Comparison of ENCODE assay signal across 8 mouse cellular contexts in genomic region chr11:69414421-69415326, GRCm38 (mm10). TPM values are rescaled to one million over a fixed set of nuclear protein-coding genes. Genes with fewer than 3 reads are reported as not detected.
DNase-seq lines count a peak whose midpoint lies in the region; ATAC-seq and TF ChIP-seq lines count a peak whose summit lies in the region.

No protein-coding gene starts in this region.

- H3K4me2 ChIP-seq in forebrain, embryonic 11.5 days (ENCODE audit: low read depth, low read length, severe bottlenecking) = peak overlapping the region; percentile 99
- peak overlapping the region; percentile 98 for H3K4me2 ChIP-seq in limb, embryonic 11.5 days (ENCODE audit: low read depth, severe bottlenecking)

- no peaks in the 10 kb centered on the region for H3K36me3 ChIP-seq in kidney, adult 2 months (ENCODE audit: control insufficient read depth, insufficient read depth, low read length)
- peaks cover 3% of the 10 kb centered on the region; the same call in 1 of the 2 replicates for H3K36me3 ChIP-seq in forebrain, embryonic 11.5 days (ENCODE audit: control insufficient read depth, insufficient read depth, low read length)
- no peaks in the 10 kb centered on the region for H3K36me3 ChIP-seq in limb, embryonic 11.5 days (ENCODE audit: control insufficient read depth, insufficient read depth, low read length)

- H3K27me3 ChIP-seq in kidney, adult 2 months (replicated peaks; ENCODE audit: control insufficient read depth, insufficient read depth, low read length) = no peaks in the 10 kb centered on the region
- H3K27me3 ChIP-seq in forebrain, embryonic 11.5 days (ENCODE audit: control insufficient read depth, insufficient read depth, low read length) = no peaks in the 10 kb centered on the region
- H3K27me3 ChIP-seq in limb, embryonic 11.5 days (ENCODE audit: control insufficient read depth, insufficient read depth, low read length) = no peaks in the 10 kb centered on the region

- no peak for ATAC-seq in forebrain, embryonic 11.5 days (replicated peaks; ENCODE audit: low FRiP score)
- ATAC-seq in limb, embryonic 11.5 days (ENCODE audit: insufficient number of reproducible peaks, low FRiP score, low TSS enrichment, low read depth) = no peak

- no peak overlapping the region for H3K4me3 ChIP-seq in kidney, adult 2 months (ENCODE audit: insufficient read depth, low read depth, low read length)
- peak overlapping the region; percentile 81 for H3K4me3 ChIP-seq in forebrain, embryonic 11.5 days (ENCODE audit: low read depth, low read length)
- H3K4me3 ChIP-seq in limb, embryonic 11.5 days (ENCODE audit: low read depth, low read length) = peak overlapping the region; percentile 70
- H3K4me3 ChIP-seq in olfactory bulb, adult 2 months (ENCODE audit: insufficient read depth, low read depth, low read length) = peak overlapping the region; percentile 52

- peak overlapping the region; percentile 98 for H3K9ac ChIP-seq in forebrain, embryonic 11.5 days (ENCODE audit: low read length)
- peak overlapping the region; percentile 98 for H3K9ac ChIP-seq in limb, embryonic 11.5 days (ENCODE audit: low read length)

- H3K4me1 ChIP-seq in kidney, adult 2 months (ENCODE audit: control insufficient read depth, insufficient read depth, low read length) = peaks cover 34% of the 10 kb centered on the region
- H3K4me1 ChIP-seq in forebrain, embryonic 11.5 days (replicated peaks; ENCODE audit: control insufficient read depth, insufficient read depth, low read length) = peaks cover 39% of the 10 kb centered on the region
- peaks cover 37% of the 10 kb centered on the region for H3K4me1 ChIP-seq in limb, embryonic 11.5 days (ENCODE audit: control insufficient read depth, insufficient read depth, low read length)
- H3K4me1 ChIP-seq in olfactory bulb, adult 2 months (ENCODE audit: control insufficient read depth, insufficient read depth, low read length) = peaks cover 43% of the 10 kb centered on the region

- H3K27ac ChIP-seq in kidney, adult 2 months (ENCODE audit: insufficient read depth, low read depth, low read length) = peak overlapping the region; percentile 14
- peak overlapping the region; percentile 100 for H3K27ac ChIP-seq in forebrain, embryonic 11.5 days (ENCODE audit: low read depth, low read length)
- H3K27ac ChIP-seq in limb, embryonic 11.5 days (replicated peaks; ENCODE audit: low read depth, low read length) = peak overlapping the region; percentile 97
- peak overlapping the region; percentile 48; the same call in 1 of the 2 replicates for H3K27ac ChIP-seq in olfactory bulb, adult 2 months (ENCODE audit: insufficient read depth, low read depth, low read length)

- no peak for TF ChIP-seq POLR2A in kidney, adult 2 months (IDR thresholded peaks at IDR 0.05; ENCODE audit: low read depth, low read length)
- no peak for TF ChIP-seq POLR2A in olfactory bulb, adult 2 months (IDR thresholded peaks at IDR 0.05; ENCODE audit: insufficient read depth, low read depth, low read length)

- H3K9me3 ChIP-seq in forebrain, embryonic 11.5 days (ENCODE audit: control insufficient read depth, low read length) = no peaks in the 10 kb centered on the region
- no peaks in the 10 kb centered on the region for H3K9me3 ChIP-seq in limb, embryonic 11.5 days (ENCODE audit: control insufficient read depth, low read length)

- DNase-seq in kidney, adult 2 months = no peak
- DNase-seq in kidney, adult 8-10 months = no peak
- DNase-seq in MN1 (ENCODE audit: low spot score) = peak; percentile 87
- DNase-seq in forebrain, embryonic 11.5 days (ENCODE audit: low spot score) = no peak
- no peak for DNase-seq in limb, embryonic 11.5 days (ENCODE audit: low spot score)
- no peak for DNase-seq in T-cell, adult 2 months (ENCODE audit: low spot score)
- DNase-seq in adrenal gland, postnatal 4 days (ENCODE audit: low spot score in 2 of 2) = no peak

- WGBS in kidney, adult 2 months = 25% methylated on average over 4 of the region's 4 CpGs
- 14% methylated on average over 4 of the region's 4 CpGs for WGBS in forebrain, embryonic 11.5 days
- WGBS in limb, embryonic 11.5 days = 6% methylated on average over 4 of the region's 4 CpGs
- 26% methylated on average over 4 of the region's 4 CpGs for WGBS in olfactory bulb, adult 2 months

- no peak for TF ChIP-seq CTCF in kidney, adult 2 months (conservative IDR thresholded peaks at IDR 0.05; ENCODE audit: insufficient read depth, insufficient read length, low read depth, low read length)
- TF ChIP-seq CTCF in olfactory bulb, adult 2 months (IDR thresholded peaks at IDR 0.05; ENCODE audit: insufficient read depth, low read depth, low read length) = no peak

RNA-seq across cellular contexts. Expression of gene Kdm6b, which starts 1.2 kb away (rescaled TPM):
- polyA plus RNA-seq in kidney, adult 2 months (2012; rRNA removed) = 8.8 and 10.5 TPM in 2 replicates
- polyA plus RNA-seq in forebrain, embryonic 11.5 days (2014; fragmentation: Nextera tagmentation; extraction: Ambion mirVana) = 40.9 and 41.0 TPM in 2 replicates
- polyA plus RNA-seq in limb, embryonic 11.5 days (2014; fragmentation: Nextera tagmentation; extraction: Ambion mirVana) = 42.4 and 44.5 TPM in 2 replicates
- 114 TPM in 1 of 2 replicates, not detected in the other for polyA plus RNA-seq in olfactory bulb, adult 2 months (2012; ENCODE audit: insufficient read depth, insufficient read length, low replicate concordance, missing spikeins)
- 10 to 100 TPM; 48.7 to 52.5 TPM for total RNA-seq in adrenal gland, postnatal 4 days (2021)

RNA-seq across cellular contexts. Expression of gene Tmem88, which starts 16.6 kb away (rescaled TPM):
- polyA plus RNA-seq in kidney, adult 2 months (2012; rRNA removed) = 25.4 and 25.8 TPM in 2 replicates
- polyA plus RNA-seq in forebrain, embryonic 11.5 days (2014; fragmentation: Nextera tagmentation; extraction: Ambion mirVana) = 15.6 and 18.5 TPM in 2 replicates
- polyA plus RNA-seq in limb, embryonic 11.5 days (2014; fragmentation: Nextera tagmentation; extraction: Ambion mirVana) = 22.7 and 23.6 TPM in 2 replicates
- not detected in 2 replicates for polyA plus RNA-seq in olfactory bulb, adult 2 months (2012; ENCODE audit: insufficient read depth, insufficient read length, low replicate concordance, missing spikeins)
- 10 to 100 TPM; 23.4 to 27.2 TPM for total RNA-seq in adrenal gland, postnatal 4 days (2021)

RNA-seq across cellular contexts. Expression of gene Cyb5d1, which starts 19.2 kb away (rescaled TPM):
- polyA plus RNA-seq in kidney, adult 2 months (2012; rRNA removed) = 26.6 and 27.9 TPM in 2 replicates
- polyA plus RNA-seq in forebrain, embryonic 11.5 days (2014; fragmentation: Nextera tagmentation; extraction: Ambion mirVana) = 43.7 and 44.4 TPM in 2 replicates
- 29.2 and 37.0 TPM in 2 replicates for polyA plus RNA-seq in limb, embryonic 11.5 days (2014; fragmentation: Nextera tagmentation; extraction: Ambion mirVana)
- polyA plus RNA-seq in olfactory bulb, adult 2 months (2012; ENCODE audit: insufficient read depth, insufficient read length, low replicate concordance, missing spikeins) = not detected in 2 replicates
- 10 to 100 TPM; 42.0 to 44.3 TPM for total RNA-seq in adrenal gland, postnatal 4 days (2021)

RNA-seq across cellular contexts. Expression of gene Naa38, which starts 19.4 kb away (rescaled TPM):
- 251 and 317 TPM in 2 replicates for polyA plus RNA-seq in kidney, adult 2 months (2012; rRNA removed)
- 105 and 109 TPM in 2 replicates for polyA plus RNA-seq in forebrain, embryonic 11.5 days (2014; fragmentation: Nextera tagmentation; extraction: Ambion mirVana)
- 129 and 141 TPM in 2 replicates for polyA plus RNA-seq in limb, embryonic 11.5 days (2014; fragmentation: Nextera tagmentation; extraction: Ambion mirVana)
- not detected in 2 replicates for polyA plus RNA-seq in olfactory bulb, adult 2 months (2012; ENCODE audit: insufficient read depth, insufficient read length, low replicate concordance, missing spikeins)
- 100 to 1,000 TPM; 118 to 129 TPM for total RNA-seq in adrenal gland, postnatal 4 days (2021)

RNA-seq across cellular contexts. Expression of gene Chd3, which starts 45.5 kb away (rescaled TPM):
- polyA plus RNA-seq in kidney, adult 2 months (2012; rRNA removed) = 168 and 175 TPM in 2 replicates
- 53.0 and 61.4 TPM in 2 replicates for polyA plus RNA-seq in forebrain, embryonic 11.5 days (2014; fragmentation: Nextera tagmentation; extraction: Ambion mirVana)
- 58.6 and 68.0 TPM in 2 replicates for polyA plus RNA-seq in limb, embryonic 11.5 days (2014; fragmentation: Nextera tagmentation; extraction: Ambion mirVana)
- 175 and 278 TPM in 2 replicates for polyA plus RNA-seq in olfactory bulb, adult 2 months (2012; ENCODE audit: insufficient read depth, insufficient read length, low replicate concordance, missing spikeins)
- 100 to 1,000 TPM; 164 to 190 TPM for total RNA-seq in adrenal gland, postnatal 4 days (2021)

Comparison
In these comparisons a context has a peak if more than half of its experiments do, and no peak if none do; other contexts are left out.
1. H3K27ac ChIP-seq: peak in every context shown above with its lines; median percentile 100 in forebrain, embryonic 11.5 days; 97 in limb, embryonic 11.5 days; 48 in olfactory bulb, adult 2 months; 14 in kidney, adult 2 months.
2. RNA of gene Tmem88, which starts 16.6 kb away (polyA plus RNA-seq): 25.4 to 25.8 TPM in kidney, adult 2 months, 22.7 to 23.6 TPM in limb, embryonic 11.5 days and 15.6 to 18.5 TPM in forebrain, embryonic 11.5 days; not detected in olfactory bulb, adult 2 months; every median in the first group is over 10 times any median in the second.
3. RNA of gene Cyb5d1, which starts 19.2 kb away (polyA plus RNA-seq): 43.7 to 44.4 TPM in forebrain, embryonic 11.5 days, 29.2 to 37.0 TPM in limb, embryonic 11.5 days and 26.6 to 27.9 TPM in kidney, adult 2 months; not detected in olfactory bulb, adult 2 months; every median in the first group is over 10 times any median in the second.